Mouse (Mus musculus): Measurements from ENCODE around the gene Wdr25. TPM values are rescaled to one million over a fixed set of nuclear protein-coding genes. Genes with fewer than 3 reads are reported as not detected.

Wdr25 gene
- polyA plus RNA-seq, 1 experiment: 0.57 TPM

DNA sequence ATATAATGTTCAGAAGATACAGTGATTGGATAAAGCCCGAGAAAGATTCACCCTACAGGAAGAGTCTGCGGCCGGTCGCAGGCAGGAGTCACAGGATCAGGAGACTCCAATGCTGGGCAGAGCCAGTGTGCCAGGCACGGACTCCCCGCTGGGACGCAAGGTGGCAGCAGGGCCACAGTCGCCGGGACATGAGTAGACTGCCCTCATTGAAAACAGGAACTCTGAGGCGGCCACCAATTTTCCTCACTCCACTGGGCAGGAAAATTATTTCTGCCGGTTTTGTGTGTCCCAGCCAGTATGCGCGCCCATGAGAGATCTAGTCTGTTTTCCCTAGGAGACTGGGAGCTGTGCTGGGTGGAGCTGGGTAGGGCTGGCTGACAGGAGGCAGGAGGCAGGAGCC, 177.8 kb downstream of the Wdr25 start:
- no peaks in the 10 kb centered on the region for H3K9me3 ChIP-seq (ENCODE audit: control insufficient read depth, low read length)
- no peaks in the 10 kb centered on the region for H3K36me3 ChIP-seq (ENCODE audit: control insufficient read depth)
- H3K27me3 ChIP-seq (ENCODE audit: control insufficient read depth): peaks cover 18% of the 10 kb centered on the region
- no peak overlapping the region for H3K4me3 ChIP-seq (replicated peaks)
- TF ChIP-seq TAL1 (IDR thresholded peaks at IDR 0.05; ENCODE audit: low read length) (no peak), GATA1 (IDR thresholded peaks at IDR 0.05; ENCODE audit: low read length) (no peak)
- H3K4me1 ChIP-seq (ENCODE audit: control insufficient read depth): 0 out of 2 replicates have a peak, but pooled peaks cover 2% of the 10 kb centered on the region

DNA sequence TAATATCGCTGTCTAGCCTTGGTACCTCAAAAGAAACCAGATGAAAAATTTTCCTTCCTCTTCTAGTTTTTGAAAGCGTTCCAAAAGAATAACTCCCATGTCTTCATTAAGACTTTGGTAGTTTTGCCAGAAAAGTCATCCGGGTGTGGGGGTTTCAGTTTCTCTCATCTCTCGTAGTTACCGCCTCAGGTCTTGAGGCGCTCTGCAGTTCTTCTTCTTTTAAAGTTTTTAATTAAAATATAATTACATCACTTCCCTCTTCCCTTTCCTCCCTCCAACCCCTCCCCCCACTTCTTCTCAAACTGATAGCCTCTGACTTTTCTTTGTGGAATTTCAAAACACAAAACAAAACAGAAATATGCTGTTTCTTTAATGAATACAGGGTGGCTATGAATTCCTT, 180.7 kb downstream of the Wdr25 start:
- Histone ChIP-seq H3K27me3 (ENCODE audit: control insufficient read depth) (no peaks in the 10 kb centered on the region; the same call in 1 of the 2 replicates), H3K4me3 (replicated peaks) (no peak overlapping the region), H3K9me3 (ENCODE audit: control insufficient read depth, low read length) (no peaks in the 10 kb centered on the region), H3K4me1 (ENCODE audit: control insufficient read depth) (no peaks in the 10 kb centered on the region), H3K36me3 (ENCODE audit: control insufficient read depth) (no peaks in the 10 kb centered on the region)
- TF ChIP-seq TAL1 (IDR thresholded peaks at IDR 0.05; ENCODE audit: low read length) (no peak), GATA1 (IDR thresholded peaks at IDR 0.05; ENCODE audit: low read length) (no peak)

DNA sequence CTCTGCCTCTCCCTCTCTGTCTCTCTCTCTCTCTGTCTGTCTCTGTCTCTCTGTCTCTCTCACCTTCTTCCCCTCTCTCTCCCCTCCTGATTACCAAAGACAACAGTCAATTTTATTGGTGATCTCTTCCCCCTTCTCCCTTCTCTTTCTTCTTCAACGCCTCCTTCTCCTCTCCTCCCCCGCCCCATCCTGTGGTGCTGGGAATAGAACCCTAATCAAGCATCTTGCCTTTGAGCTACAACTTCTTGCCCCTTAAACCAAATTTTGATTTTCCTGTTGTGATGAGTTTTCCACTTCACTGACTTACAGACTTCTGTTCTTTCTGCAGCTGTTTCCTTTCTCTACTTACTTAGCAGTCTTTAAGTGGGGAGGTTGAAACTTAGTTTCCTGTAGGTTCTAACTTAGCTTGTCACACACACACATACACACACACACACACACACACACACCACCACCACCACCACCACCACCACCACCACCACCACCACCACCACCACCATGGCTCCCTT, 181.4 kb downstream of the Wdr25 start:
- H3K9me3 ChIP-seq (ENCODE audit: control insufficient read depth, low read length): no peaks in the 10 kb centered on the region
- H3K36me3 ChIP-seq (ENCODE audit: control insufficient read depth): no peaks in the 10 kb centered on the region
- H3K27me3 ChIP-seq (ENCODE audit: control insufficient read depth): no peaks in the 10 kb centered on the region
- TF ChIP-seq TAL1 (IDR thresholded peaks at IDR 0.05; ENCODE audit: low read length) (no peak), GATA1 (IDR thresholded peaks at IDR 0.05; ENCODE audit: low read length) (no peak)
- no peak overlapping the region for H3K4me3 ChIP-seq (replicated peaks)
- no peaks in the 10 kb centered on the region for H3K4me1 ChIP-seq (ENCODE audit: control insufficient read depth)

DNA sequence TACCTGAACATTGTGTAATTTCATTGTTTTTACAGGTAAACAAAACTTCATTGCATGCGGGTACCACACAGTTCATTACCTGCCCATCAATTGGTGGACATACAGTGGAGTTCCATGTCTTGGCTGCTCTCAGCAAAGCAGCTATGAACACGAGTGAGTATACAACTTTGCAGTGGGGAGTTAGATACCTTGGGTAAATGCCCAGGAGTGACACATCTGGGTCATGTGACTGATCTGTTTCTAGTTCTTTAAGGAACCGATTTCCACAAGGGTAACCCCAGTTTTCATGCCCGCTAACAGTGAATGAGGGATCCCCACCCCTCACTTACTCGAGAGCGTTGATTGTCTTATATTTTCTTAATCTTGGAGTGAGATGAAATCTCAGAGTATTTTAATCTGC, 183.6 kb downstream of the Wdr25 start:
- H3K27me3 ChIP-seq (ENCODE audit: control insufficient read depth): no peaks in the 10 kb centered on the region
- no peaks in the 10 kb centered on the region for H3K36me3 ChIP-seq (ENCODE audit: control insufficient read depth)
- no peak overlapping the region for H3K4me3 ChIP-seq (replicated peaks)
- H3K4me1 ChIP-seq (ENCODE audit: control insufficient read depth): no peaks in the 10 kb centered on the region
- no peak for TF ChIP-seq GATA1 (IDR thresholded peaks at IDR 0.05; ENCODE audit: low read length)
- no peak for TF ChIP-seq TAL1 (IDR thresholded peaks at IDR 0.05; ENCODE audit: low read length)
- 0 out of 2 replicates have a peak, but pooled peaks cover 2% of the 10 kb centered on the region for H3K9me3 ChIP-seq (ENCODE audit: control insufficient read depth, low read length)

Other genes with a start within 250 kb of the Wdr25 start
- gene Degs2, start 191.3 kb upstream of the Wdr25 start, polyA plus RNA-seq (2012): 0.04 TPM in 1 of 2 replicates, not detected in the other
- 3.0 and 3.3 TPM in 2 replicates for gene Yy1, start 100.7 kb upstream of the Wdr25 start, polyA plus RNA-seq (2012)
- 0.02 TPM in 1 of 2 replicates, not detected in the other for gene Slc25a29, start 57.7 kb upstream of the Wdr25 start, polyA plus RNA-seq (2012)
- 0.19 and 0.22 TPM in 2 replicates for gene Slc25a47, start 57.6 kb upstream of the Wdr25 start, polyA plus RNA-seq (2012)
- 1.4 and 2.1 TPM in 2 replicates for gene Wars, start 543 bp downstream of the Wdr25 start, polyA plus RNA-seq (2012)
- 0.03 TPM in 1 of 2 replicates, not detected in the other for gene Begain, start 174.6 kb downstream of the Wdr25 start, polyA plus RNA-seq (2012)

Measured in erythroblast, embryonic 14.5 days (primary cell).